Mouse (Mus musculus) ES-E14 (cell line): ENCODE data around the gene Supt6. TPM values are rescaled to one million over a fixed set of nuclear protein-coding genes. Genes with fewer than 3 reads are reported as not detected.

Experiments used
- DNase-seq: peaks from one replicate; pipeline ENCODE4 v3.0.0-alpha.2; 2013; ENCODE audit warnings: low read depth, low spot score
- H3K27ac ChIP-seq: 2 replicates; pipeline ENCODE4 v1.5.1; 2012; ENCODE audit warnings: low read depth, mild to moderate bottlenecking, low read length, moderate library complexity, mixed read lengths; ENCODE audit not compliant: poor library complexity, insufficient read depth, severe bottlenecking
- H3K36me3 ChIP-seq: 2 replicates; pipeline ENCODE4 v1.6.1; 2012; ENCODE audit warnings: mild to moderate bottlenecking, low read length, moderate library complexity, mixed read lengths; ENCODE audit not compliant: control insufficient read depth, poor library complexity, insufficient read depth, severe bottlenecking
- H3K4me1 ChIP-seq, 2 experiments: fragments of 150-350 bp in 1 of 2; sonication (generic) in 1 of 2; 2 replicates each; pipeline ENCODE4 v1.6.1; 2012; ENCODE audit warnings: low read length in 2 of 2, mild to moderate bottlenecking in 1 of 2, mixed read lengths in 1 of 2; ENCODE audit not compliant: control insufficient read depth in 2 of 2, insufficient read depth in 2 of 2, poor library complexity in 1 of 2
- H3K4me3 ChIP-seq, 2 experiments: fragments of 150-350 bp in 1 of 2; sonication (generic) in 1 of 2; 2 replicates each; pipeline ENCODE4 v1.5.1; 2012; ENCODE audit warnings: low read length in 2 of 2, low read depth in 1 of 2, mild to moderate bottlenecking in 1 of 2, mixed read lengths in 1 of 2; ENCODE audit not compliant: insufficient read depth in 1 of 2, poor library complexity in 1 of 2, severe bottlenecking in 1 of 2
- H3K9ac ChIP-seq: 2 replicates; pipeline ENCODE4 v1.6.1; 2012; ENCODE audit warnings: low read depth, mild to moderate bottlenecking, low read length, mixed read lengths; ENCODE audit not compliant: poor library complexity, insufficient read depth, severe bottlenecking
- H3K9me3 ChIP-seq: fragments of 150-350 bp; sonication (generic); 2 replicates; pipeline ENCODE4 v1.6.1; 2012; ENCODE audit warnings: low read depth, mild to moderate bottlenecking, low read length; ENCODE audit not compliant: control insufficient read depth, insufficient read depth
- CHD2 ChIP-seq: IDR thresholded peaks from 2 replicates; pipeline ENCODE4 v1.6.1; 2014; ENCODE audit warnings: mild to moderate bottlenecking, low read depth, low read length, inconsistent platforms
- HCFC1 ChIP-seq: IDR thresholded peaks from 2 replicates; pipeline ENCODE4 v1.6.1; 2012; ENCODE audit warnings: low read length, inconsistent platforms, borderline replicate concordance; ENCODE audit not compliant: insufficient read depth
- MAFK ChIP-seq: IDR thresholded peaks from 2 replicates; pipeline ENCODE4 v1.6.1; 2014; ENCODE audit warnings: mild to moderate bottlenecking, low read depth, low read length, inconsistent platforms; ENCODE audit not compliant: insufficient read depth
- ZC3H11A ChIP-seq: IDR thresholded peaks from 2 replicates; pipeline ENCODE4 v1.6.1; 2012; ENCODE audit warnings: low read depth, mild to moderate bottlenecking, inconsistent platforms, low read length, borderline replicate concordance
- ZNF384 ChIP-seq: IDR thresholded peaks from 2 replicates; pipeline ENCODE4 v1.6.1; 2012; ENCODE audit warnings: low read depth, low read length, inconsistent platforms
- in situ Hi-C, 2 experiments: fragments of 600-800 bp; cut with MboI; formaldehyde crosslinking; loops; one replicate each; pipeline ENCODE4 v1.15.1; 2025; ENCODE audit warnings: low sequenced_read_pairs in 2 of 2, inconsistent platforms in 1 of 2; ENCODE audit not compliant: unreplicated experiment in 2 of 2
- total RNA-seq: library from RNA; depleted of rRNA; stranded (reverse); fragments of 300-350 nt; gene quantifications from 2 replicates; pipeline ENCODE4 v1.2.3, GENCODE M21; 2012

Gene Supt6
- total RNA-seq, 1 experiment: 63.0 TPM

- in situ Hi-C loops: no loop called here
- peak overlapping the region; percentile 77 for H3K9ac ChIP-seq
- peak overlapping the region; percentile 88 to 90 for H3K4me3 ChIP-seq
- peaks cover 29% of the 10 kb centered on the region for H3K36me3 ChIP-seq
- no peak for TF ChIP-seq CHD2
- no peak for TF ChIP-seq ZC3H11A
- no peak for TF ChIP-seq MAFK
- no peak for TF ChIP-seq ZNF384
- no peak for TF ChIP-seq HCFC1
- no peak for DNase-seq
- peak overlapping the region; percentile 17; the same call in 1 of the 2 replicates for H3K27ac ChIP-seq
- H3K9me3 ChIP-seq: no peaks in the 10 kb centered on the region
- peaks cover 0 to 4% of the 10 kb centered on the region in 2 experiments; a peak in 1 of 4 replicates for H3K4me1 ChIP-seq
Observed at GRCm38 (mm10) chr11:78177437-78177836, 68.3 kb downstream of the Supt6 start.

DNA sequence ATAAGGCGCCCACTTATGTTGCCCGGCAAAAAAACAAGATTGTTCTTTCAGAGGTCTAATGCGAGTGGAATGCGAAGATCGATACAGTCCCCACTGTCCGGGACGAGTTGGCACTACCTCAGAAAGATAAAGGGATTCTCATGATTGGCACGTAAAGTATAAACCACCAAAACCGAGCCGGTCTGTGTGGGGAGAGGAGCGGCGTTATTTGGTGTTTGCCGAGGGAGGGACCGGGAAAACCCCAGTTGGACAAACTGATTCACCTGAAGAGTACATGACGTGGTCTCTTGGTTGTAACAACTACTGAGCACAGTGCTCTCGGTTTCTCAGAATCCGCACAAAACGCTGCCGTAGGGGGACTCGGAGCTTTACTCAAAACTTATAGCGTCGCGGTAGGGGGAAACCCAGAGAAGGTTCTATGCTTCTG is 68.9 kb downstream of the Supt6 start:
- in situ Hi-C loops: no loop called here
- DNase-seq: no peak
- Histone ChIP-seq H3K4me1 (peaks cover 0 to 7% of the 10 kb centered on the region in 2 experiments; a peak in 1 of 4 replicates), H3K9ac (peak overlapping the region; percentile 77), H3K27ac (no peak overlapping the region), H3K9me3 (no peaks in the 10 kb centered on the region), H3K4me3 (peak overlapping the region; percentile 88 to 90), H3K36me3 (peaks cover 23% of the 10 kb centered on the region)
- TF ChIP-seq ZC3H11A (no peak), ZNF384 (no peak), CHD2 (no peak), MAFK (no peak), HCFC1 (no peak)

DNA sequence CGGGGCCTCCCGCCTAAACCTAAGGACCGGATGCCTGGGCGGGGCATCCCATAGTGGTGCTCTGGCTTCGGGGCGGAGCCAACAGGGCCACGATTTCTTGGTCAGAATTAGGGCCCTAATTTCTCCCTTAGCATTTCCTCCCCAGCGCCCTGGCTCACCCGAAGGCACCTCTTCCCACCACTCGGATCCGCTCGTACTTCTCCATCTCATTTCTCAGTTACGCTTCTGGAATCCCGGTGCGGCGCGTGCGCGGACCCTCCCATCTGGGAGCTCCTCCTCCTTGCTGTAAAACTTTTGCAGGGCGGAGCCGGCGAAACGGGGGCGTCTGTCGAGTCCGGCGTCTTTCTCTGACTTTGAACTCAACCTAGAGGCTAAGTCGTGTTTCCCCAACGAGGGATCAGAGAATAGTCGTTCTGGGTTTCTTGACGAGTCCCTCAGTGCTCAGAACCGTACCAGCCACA is 69.4 kb downstream of the Supt6 start, which contains the start of the genes Nek8 and Tlcd1:
Nek8 (minus strand) TSS at position 274 of the 461 bp plus-strand sequence.
Tlcd1 (plus strand) TSS at position 310 of the 461 bp plus-strand sequence.
- in situ Hi-C loops: no loop called here

GRCm38 (mm10) chr11:78175771-78176401 is 69.9 kb downstream of the Supt6 start:
- peak; percentile 53 for TF ChIP-seq ZNF384
- no peak for TF ChIP-seq HCFC1
- TF ChIP-seq CHD2: no peak
- Histone ChIP-seq H3K36me3 (peaks cover 14% of the 10 kb centered on the region), H3K4me3 (peak overlapping the region; percentile 88 to 90), H3K4me1 (peaks cover 0 to 10% of the 10 kb centered on the region in 2 experiments; a peak in 1 of 4 replicates), H3K9ac (no peak overlapping the region), H3K27ac (no peak overlapping the region), H3K9me3 (no peaks in the 10 kb centered on the region)
- no peak for DNase-seq
- in situ Hi-C loops: no loop called here

More for the DNA sequence above, 69.4 kb downstream of the Supt6 start, which contains the start of the genes Nek8 and Tlcd1:
- TF ChIP-seq CHD2 (no peak), HCFC1 (no peak), MAFK (no peak), ZC3H11A (no peak), ZNF384 (no peak)
- Histone ChIP-seq H3K9ac (peak within 1 kb of the TSS; percentile 84), H3K4me1 (peaks cover 0 to 8% of the 10 kb centered on the region in 2 experiments; a peak in 1 of 4 replicates), H3K27ac (peak within 1 kb of the TSS; percentile 79), H3K9me3 (no peaks in the 10 kb centered on the region), H3K36me3 (peaks cover 20% of the 10 kb centered on the region), H3K4me3 (peak within 1 kb of the TSS; percentile 88 to 90)
- peak; percentile 94 for DNase-seq
